Mouse (Mus musculus) adrenal gland, adult 10 weeks (tissue): ENCODE measurements around the gene 5830473C10Rik. TPM values are rescaled to one million over a fixed set of nuclear protein-coding genes. Genes with fewer than 3 reads are reported as not detected.

ENCODE experiments used
- polyA plus RNA-seq: library from polyadenylated mRNA; stranded (reverse); fragments of 350-450 nt; fragmentation: Illumina TruSeq; extraction: RNeasy Lipid Tissue Mini Kit (QIAGEN cat#74804); gene quantifications from one replicate; pipeline ENCODE4 v1.2.3, GENCODE M21; 2014; ENCODE audit warnings: low read depth, low replicate concordance

Gene 5830473C10Rik
- polyA plus RNA-seq = not detected

DNA sequence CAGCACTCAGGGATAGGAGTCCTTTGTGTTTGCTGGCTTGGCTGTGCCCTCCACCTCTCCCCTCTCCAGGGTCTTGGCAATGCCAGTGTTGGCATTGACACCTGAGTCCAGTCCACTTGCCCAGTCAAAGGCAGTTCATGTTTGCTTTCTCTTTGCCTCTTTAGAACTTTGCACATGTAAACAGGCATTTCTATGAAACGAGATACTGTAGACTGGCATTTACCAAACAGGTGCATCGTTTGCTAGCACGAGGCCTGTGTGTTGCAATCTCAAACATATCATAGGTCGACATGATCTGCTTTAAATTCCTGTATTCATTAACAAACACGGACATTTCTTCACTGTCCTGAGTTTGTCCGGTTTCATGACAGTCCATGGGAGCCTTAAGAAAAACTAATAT is at the start of gene 5830473C10Rik:
TSS of gene 5830473C10Rik (plus strand) at position 365 of the 400 bp plus-strand sequence.

DNA sequence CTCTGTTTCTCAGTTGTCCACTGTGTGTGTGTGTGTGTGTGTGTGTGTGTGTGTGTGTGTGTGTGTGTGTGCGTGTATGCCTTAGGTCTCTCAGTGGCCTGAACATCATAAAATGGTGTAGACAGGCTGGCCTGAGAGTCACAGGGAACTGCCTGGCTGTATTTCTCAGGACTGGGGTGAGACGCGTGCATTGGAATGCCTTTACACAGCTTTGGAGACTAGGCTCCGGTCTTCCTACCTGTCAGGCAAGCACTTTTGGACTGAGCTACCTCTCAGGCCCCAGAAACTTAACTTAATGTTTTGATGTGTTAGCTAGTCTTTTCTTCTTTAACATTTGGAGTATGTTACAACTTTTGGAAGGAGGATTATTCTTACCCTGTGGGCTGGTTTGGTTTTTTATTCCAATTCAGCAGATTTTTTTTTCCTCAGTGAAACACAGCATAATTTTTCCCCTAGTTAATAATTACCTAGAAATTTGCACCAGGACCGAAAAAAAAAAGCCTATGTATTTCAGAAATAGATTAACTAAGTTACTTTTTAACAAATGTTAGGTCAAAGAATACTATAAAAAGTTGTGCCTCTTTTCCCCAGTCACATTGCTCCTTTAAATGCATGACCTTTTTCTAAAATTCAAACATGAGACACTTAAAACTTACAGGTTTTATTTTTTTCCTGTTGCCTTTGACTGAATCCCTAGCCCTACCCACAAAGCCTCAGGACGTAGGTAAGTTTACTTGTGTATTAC is 42.4 kb upstream of the 5830473C10Rik start, which contains the start of gene Afm:
TSS of gene Afm (plus strand) at position 577 of the 745 bp plus-strand sequence.

DNA sequence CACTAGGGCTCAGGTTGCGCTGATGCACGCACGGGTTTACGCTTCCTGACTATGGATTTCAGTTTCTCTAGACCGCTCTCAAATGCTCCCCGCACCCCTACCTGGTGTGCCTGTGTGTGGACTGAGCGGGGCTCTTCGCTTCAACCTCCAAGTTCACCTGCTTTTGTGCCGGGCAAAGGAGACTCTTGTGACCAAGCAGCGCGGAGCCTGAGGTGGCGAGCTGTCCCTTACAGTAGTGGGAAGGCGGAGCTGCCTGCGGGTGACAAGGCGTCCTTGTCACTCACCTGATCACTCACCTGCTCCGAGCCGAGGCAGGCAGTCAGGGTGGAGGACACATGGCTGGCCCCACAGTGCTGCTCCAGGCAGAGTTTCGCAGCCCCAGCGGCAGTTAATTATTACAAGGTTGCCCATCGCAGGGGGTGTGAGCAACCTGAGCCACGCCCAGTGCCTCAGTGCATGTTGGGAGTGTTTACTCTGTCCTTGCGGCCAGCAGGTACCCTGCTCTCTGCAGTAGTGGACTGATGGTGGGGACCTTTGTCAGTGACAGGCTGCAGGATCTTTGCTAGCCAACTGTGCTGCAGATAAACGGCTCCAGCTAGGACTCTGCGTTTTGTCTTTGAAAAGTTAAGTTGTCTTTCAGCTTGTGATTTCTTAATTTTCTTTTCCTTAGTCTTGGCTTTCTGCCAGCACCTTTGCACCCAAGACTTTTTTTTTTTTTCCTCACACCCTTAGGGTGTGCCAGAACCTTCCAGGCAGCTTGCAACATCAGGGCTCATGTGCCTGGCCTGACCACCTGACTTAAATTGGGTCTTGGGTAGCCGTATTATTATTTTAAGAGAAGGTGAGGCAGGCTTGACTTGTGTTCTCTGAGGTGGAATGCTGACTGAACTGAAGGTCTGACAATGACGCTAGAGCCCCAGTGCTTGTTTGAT is 79.6 kb downstream of the 5830473C10Rik start, which contains the start of gene Rassf6:
TSS of gene Rassf6 (minus strand) at position 372 of the 932 bp plus-strand sequence.

Other genes starting within 250 kb of the 5830473C10Rik start
- 254 TPM for gene Ankrd17, start 194.5 kb upstream of the 5830473C10Rik start, polyA plus RNA-seq
- gene Gm9958, start 193.9 kb upstream of the 5830473C10Rik start, polyA plus RNA-seq = 6.2 TPM
- 1.1 TPM for gene Alb, start 100.2 kb upstream of the 5830473C10Rik start, polyA plus RNA-seq
- not detected for gene Afp, start 70.4 kb upstream of the 5830473C10Rik start, polyA plus RNA-seq
- not detected for gene Afm, start 42.2 kb upstream of the 5830473C10Rik start, polyA plus RNA-seq
- 2.9 TPM for gene Rassf6, start 79.5 kb downstream of the 5830473C10Rik start, polyA plus RNA-seq
- gene Cxcl5, start 198.3 kb downstream of the 5830473C10Rik start, polyA plus RNA-seq = not detected
- gene Ppbp, start 207.4 kb downstream of the 5830473C10Rik start, polyA plus RNA-seq = 1.7 TPM
- gene Pf4, start 211.3 kb downstream of the 5830473C10Rik start, polyA plus RNA-seq = 5.0 TPM
- not detected for gene Cxcl3, start 225.0 kb downstream of the 5830473C10Rik start, polyA plus RNA-seq
- not detected for gene Cxcl15, start 233.4 kb downstream of the 5830473C10Rik start, polyA plus RNA-seq